Mouse (Mus musculus) mesoderm, embryonic 11.5 days (tissue): ENCODE data around the gene Man2b1.
A peak's percentile ranks its signal among the peaks of the same experiment; 100 is the strongest.

Experiments
- DNase-seq: peaks from one replicate; pipeline ENCODE4 v3.0.0-alpha.2; 2012; ENCODE audit warnings: low read depth, low spot score

Gene Man2b1

DNA sequence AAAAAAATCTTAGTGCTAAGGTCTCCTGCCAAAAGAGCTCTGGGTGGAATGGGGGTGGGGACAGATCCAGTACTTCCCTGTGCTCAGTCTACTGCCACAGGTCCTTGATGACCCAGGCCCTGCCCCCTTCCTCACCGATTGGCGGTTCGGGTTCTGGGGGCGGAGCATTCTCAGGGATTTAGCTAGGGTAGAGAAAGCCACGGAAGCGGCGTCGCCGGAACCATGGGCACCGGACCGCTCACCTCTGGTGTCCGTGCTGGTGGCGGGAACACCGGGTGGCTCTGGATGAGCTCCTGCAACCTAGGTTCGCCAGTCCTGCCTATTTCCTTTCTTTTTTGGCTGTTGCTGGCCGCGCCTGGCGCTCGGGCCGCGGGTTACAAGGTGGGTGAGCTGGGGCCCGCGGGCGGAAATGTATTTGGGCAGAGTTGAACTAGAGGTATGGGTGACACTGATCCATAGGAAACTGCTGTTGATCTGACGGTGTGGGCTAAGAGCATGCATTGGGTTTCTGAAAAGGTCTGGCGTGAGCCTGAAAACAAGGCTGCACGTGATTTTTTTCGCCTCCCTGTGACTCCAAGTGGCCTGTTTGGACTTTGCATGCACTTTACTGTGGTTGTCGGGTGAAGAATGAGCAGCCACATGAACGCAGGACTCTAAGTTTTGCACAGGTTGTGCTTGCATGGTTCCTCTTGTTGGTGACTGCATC lies at the start of gene Man2b1:
Man2b1 (plus strand) TSS at position 163 of the 706 bp plus-strand sequence.
- DNase-seq, result peak; percentile 76

DNA sequence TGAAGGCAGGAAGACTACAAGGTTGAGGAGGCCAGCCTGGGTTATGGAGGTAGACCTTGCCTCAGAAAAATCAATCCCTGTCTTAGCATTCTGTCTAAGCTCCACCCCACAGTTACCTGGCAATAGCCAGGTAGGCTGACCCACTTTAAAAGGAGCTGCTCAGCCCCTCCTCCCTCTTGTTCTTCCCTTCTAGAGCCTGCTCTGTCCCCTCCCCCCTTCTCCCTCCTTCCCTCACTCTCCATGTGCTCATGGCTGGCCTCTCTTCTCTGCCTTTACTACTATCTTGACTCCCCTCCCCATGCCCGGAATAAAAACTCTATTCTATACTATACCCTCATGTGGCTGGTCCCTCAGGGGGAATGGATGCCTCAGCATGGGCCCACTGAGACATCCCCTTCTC lies 49.2 kb upstream of the Man2b1 start:
- no peak for DNase-seq

DNA sequence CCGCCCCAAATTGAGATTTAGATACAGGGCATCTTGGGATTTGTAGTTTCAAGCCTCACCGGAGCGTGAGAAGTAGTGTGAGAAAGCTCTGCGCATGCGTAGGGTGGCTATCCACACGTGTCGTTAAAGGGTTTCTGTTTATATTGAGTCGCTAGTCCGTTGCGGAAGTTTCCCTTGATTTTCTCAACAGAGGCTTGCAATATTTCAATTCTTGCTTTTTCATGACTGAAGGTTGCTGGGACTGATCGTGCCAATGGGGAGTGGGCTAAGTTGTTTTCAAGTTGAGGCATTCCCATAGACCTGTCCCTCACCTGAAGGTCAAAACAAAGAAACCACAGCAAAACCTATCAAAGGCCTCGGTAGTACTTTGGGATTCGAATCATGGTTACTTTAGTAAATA lies 48.3 kb upstream of the Man2b1 start:
- DNase-seq, result peak; percentile 83

DNA sequence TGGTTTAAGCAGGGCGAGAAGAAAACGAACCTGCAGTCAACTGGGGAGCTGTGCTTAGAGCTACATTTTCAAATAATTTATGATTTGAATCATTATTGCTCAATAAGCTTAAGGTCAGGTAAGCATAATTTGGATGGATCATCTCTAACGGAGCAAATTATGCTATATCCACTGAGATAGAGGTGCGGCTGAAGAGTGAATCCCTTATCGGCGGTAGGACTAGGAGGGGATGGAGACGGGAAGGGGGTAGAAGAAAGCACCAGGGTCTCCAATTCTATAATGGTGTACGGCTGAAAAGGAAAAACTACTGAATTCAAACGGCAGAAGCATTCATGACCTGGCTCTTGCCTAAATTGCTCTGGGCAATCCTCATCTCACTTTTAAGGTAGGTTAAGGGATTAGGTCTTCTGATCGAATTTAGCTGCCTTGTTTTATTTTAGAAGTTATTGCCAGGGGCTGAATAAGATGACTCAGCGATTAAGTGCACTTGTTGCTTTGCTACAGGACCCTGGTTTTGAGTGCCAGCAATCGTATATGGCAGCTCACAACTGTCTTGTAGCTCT lies 47.8 kb upstream of the Man2b1 start:
- peak; percentile 29 for DNase-seq

DNA sequence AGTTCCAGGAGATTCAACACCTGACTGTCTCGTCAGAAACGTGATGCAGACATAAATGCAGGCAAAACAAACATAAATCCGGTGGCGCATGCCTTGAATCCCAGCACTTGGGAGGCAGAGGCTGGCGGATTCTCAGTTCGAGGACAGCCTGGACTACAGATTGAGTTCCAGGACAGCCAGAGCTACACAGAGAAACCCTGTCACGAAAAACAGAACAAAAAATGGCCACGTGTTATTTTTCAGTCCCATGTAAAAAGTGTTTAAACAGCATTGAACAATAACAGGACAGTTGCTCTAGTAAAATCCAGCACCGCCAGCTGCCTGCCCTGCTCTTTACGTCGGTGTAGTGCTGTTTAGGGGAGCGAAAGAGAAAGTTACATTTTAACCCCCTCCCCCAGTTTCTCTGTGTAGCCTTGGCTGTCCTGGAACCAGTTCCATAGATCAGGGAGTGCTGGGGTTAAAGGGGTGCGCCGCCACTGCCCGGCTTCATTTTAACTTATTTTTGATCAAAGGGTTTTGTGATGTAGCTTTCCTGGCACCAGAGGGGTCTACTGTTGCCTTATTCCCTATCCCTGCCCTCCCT lies 47.3 kb upstream of the Man2b1 start:
- no peak for DNase-seq

DNA sequence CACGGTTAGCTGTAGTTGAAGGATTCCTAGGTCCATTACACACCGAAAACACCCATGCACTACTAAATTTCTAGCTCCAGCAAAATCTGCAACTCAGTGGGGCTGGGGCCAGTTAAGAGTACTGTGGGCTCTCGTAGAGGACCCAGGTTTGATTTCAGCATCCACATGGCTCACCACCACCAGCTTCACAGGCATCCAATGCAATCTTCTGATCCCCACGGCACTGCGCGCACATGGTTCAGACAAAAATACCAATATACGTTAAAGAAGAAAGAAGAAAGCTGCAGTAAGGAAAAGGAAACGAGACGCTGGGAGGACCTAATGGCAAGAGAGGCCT lies 46.7 kb upstream of the Man2b1 start:
- DNase-seq, result no peak

DNA sequence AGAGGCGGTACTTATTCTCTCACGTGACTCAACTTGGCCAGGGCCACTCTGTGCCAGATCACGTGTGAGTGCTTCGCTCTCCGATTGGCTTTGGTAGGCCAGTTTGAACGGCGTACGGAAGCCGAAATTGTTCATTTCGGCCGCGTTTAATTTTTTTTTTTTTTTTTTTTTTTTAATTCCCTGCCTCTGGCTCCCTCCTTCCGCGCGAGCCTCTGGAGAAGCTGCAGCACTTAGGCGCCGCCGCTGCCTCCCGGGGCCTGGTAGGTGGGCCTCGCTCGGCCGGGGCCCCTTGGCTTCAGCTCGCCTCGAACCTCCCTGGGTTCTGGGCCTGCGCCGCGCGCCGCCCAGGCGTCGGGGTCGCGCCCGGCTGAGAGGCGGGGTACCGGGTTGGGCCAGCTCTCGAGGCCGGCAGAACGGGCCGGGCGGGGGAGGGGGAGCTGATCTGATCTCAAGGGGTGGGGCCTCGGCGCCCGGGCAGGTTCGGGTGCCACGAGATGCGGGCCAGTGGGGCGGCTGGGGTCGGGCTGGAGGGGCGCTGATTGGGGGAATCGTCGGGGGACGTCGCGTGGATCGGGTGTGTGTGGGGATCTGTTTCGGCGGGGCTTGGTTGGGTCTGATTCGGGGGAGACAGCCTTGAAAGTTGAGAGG lies 46.2 kb upstream of the Man2b1 start, which contains the start of gene Tnpo2:
Tnpo2 (plus strand) TSS at position 198 of the 648 bp plus-strand sequence.
- peak; percentile 97 for DNase-seq

DNA sequence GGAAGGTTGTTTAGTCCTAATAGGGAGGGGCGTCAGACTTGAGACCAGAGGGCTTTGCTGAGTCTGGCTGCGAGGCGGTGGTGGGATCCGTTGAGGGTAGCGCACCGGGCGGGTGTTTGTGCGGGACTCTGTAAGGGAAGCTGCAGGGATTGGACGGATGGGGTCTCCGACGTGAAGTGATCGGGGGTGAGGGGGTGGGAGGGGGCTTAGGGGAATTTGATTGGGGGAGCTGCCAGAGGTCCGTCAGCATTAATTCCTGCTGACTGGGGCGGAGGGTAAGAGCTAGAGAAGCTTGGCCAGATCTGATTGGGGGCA lies 45.7 kb upstream of the Man2b1 start:
- peak; percentile 78 for DNase-seq

DNA sequence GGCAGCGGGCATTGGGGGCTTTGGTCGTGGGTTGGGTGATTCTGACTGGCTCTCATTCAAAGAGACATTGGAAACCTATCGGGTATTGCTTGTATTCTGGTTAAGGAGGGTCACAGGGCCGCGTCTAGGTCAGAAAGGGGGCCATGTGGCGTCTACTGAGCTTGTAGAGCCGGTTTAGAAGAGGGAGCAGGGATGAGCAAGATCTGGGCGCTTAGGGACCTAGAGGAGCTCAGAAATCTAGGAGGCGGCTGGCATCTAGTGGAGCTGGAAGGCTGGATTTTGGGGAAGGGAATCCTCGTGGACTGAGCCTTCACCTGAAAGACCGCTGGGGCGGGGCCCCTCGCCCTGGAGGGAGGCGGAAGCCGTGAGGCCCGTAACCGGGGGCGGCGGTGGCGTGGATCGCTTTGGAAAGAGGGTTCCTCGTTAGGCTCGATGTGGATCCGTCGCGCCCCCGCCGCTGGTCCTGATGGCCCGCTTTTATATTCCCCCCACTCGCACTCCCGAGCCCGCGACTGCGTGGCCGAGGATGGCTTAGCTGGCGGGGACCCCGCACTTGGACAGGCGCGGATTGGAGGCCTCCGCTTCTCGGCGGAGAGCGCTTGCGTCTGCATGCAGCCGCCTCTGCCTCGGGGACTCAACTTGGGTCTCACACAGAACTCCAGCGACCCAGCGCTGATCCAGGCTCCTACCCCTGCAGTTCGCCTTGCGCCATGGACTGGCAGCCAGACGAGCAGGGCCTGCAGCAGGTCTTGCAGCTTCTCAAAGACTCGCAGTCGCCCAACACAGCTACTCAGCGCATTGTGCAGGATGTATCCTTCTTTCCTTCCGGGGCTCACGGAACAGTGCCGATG lies 45.2 kb upstream of the Man2b1 start:
- DNase-seq, result peak; percentile 32

DNA sequence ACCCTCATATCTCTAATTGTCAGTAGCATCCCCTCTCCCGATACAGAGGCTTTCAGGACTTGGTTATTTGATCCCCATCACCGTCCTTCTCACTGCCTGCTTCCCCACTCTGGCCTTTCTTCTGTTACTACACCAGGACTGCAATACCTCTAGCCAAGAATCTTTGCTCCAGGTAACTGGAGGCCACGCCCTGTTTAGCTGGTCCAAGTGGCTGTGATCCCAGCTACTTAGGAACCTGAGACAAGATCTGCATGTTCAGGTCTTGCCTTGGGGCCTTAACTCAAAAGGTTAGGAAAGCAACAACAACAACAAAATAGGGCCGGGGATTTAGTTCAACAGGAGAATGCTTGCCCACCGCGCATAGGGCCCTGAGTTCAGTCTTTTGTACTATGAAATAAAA lies 39.5 kb upstream of the Man2b1 start:
- no peak for DNase-seq

DNA sequence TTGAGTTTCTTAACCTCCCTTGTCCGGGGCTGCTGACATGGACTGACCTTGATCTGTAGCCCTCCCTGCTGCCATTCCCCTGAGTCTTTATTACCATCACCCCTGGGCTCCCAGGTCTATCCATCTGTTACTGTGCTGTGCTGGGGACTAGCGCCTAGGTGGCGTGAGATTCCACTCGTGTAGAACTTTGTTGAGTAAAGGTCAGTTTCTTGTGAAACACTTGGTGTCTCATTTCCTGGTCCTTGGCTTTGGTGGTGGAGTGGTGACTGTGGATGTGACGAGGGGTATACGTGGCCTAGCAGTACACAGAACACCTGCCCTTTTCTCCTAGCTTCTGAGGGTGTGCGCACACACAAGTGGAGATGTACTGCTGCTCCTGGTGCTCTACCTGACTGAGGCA lies 25.7 kb upstream of the Man2b1 start:
- no peak for DNase-seq

DNA sequence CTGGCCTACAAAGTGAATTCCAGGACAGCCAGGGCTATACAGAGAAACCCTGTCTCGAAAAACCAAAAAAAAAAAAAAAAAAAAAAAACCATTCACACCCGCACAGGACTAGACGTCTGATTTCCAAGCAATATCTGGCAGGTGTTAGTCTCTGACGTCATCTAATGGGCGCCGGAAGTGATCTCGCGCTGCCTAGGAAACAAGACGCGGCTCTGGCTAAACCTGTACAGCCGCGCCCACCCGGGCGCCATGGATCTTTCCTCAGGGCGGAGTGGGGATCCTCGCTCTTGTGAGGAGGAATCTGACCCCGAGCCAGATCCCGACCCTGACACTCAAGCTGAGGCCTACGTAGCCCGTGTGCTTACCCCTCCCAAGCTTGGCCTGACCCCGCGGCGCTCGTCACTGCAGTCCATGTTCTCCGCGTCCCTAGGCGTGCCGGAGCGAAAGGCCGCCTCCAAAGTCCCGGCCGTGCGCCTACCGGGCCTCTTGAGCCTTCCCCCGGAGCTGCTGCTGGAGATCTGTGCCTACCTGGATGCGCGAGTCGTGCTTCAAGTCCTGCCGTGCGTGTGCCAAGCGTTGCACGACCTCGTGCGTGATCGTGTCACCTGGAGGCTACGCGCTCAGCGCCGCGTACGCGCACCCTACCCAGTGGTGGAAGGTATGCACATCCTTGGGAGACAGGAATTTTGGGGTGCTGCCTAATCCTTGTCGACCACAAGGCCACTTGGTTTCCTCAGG lies 23.0 kb upstream of the Man2b1 start, which contains the start of gene Fbxw9:
Fbxw9 (plus strand) TSS at position 177 of the 738 bp plus-strand sequence.
- DNase-seq, result peak; percentile 94

DNA sequence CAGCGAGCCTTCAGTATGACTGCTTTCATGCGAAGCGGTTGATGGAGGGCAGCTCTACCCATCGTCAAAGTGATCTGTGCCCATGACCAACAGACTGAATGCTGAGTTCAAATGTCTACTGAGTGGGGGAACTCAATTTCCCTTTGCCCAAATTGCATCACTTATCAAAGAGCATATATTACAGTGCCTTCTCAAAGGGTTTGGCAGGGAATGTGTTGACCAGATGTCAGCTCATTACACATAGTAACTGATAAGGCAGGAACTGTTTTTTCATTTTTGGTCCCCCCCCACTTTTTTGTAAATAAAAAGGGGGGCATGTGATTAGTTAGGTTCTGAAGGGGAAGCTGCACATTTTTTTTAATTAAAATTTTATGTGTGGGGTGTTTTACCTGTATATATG lies 20.5 kb upstream of the Man2b1 start:
- DNase-seq, result no peak

DNA sequence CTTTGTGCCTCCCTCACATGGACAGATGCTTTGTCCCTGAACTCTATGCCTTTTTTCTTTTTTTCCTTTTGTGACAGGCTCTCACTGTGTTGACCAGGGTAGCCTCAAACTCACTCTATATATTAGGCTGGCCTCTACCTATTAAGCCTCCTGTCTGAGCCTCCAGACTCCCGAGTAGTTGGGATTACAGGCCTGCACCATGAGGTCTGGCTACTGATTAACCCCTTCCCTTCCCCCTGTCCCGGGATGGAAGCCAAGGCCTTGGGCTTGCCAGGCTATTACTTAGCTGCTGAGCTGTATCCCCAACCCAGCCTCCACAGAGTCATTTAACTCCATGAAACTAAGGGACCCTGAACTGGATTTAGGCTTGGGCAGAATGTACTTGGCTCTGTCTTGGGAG lies 17.9 kb upstream of the Man2b1 start:
- DNase-seq, result no peak

DNA sequence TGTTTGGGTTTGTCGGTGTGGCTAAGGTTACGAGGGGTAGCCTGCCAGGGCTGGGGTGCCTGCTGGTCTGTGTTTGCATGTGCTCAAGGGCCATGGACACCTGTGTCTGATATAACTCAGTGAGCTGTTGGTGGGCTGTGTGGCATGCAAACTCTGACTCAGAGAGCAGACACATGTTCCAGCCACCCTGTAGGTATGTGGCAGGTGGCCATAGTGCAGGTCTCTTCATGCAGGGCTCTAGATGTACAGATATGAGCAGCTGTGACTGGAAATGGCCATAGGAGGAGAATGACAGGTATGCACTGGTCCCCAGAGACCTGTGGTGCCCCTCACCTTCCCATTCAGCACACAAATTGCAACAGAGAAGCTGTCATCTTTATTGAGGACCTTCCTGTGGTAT lies 15.9 kb upstream of the Man2b1 start:
- no peak for DNase-seq

DNA sequence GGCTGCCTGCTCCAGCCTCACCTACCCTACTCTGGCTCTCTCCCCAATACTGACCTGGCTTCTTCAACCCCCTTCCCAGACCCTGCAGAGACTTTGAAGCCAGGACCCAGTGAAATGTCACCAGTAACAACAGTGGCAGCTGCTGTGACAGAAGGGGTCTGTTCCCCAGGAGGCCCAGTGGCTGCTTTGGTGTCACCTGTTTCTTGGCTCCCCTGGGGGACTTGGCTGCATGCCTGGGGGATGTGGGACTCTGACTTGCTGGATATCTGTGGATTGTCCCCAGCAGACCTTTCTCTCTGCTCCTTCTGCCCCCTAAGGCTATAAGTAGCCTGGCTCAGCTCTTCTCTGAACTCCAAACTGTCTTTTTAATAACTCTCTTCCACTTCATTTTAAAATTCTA lies 15.1 kb upstream of the Man2b1 start, which contains the start of gene Gm5741:
Gm5741 (minus strand) TSS at position 1 of the 400 bp plus-strand sequence.
- DNase-seq, result no peak

DNA sequence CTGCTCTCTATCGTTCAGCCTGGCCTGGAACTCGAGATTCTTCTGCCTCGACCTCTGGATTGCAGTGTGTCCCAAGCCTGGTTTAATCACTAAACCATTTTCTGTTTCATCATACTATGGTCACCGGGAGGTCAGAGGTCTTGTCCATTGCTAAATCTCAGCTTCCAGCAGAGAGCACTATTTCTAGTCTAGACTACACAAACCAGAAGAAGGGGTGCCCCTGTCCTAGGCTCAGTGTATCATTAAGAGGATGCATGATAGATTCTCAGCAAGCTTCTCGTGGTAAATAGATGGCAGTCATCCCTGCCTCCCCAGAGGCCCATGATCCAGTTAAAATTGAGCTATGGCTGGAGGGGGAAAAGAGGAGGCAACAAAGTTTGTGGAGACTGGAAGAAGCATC lies 12.0 kb upstream of the Man2b1 start:
- no peak for DNase-seq

DNA sequence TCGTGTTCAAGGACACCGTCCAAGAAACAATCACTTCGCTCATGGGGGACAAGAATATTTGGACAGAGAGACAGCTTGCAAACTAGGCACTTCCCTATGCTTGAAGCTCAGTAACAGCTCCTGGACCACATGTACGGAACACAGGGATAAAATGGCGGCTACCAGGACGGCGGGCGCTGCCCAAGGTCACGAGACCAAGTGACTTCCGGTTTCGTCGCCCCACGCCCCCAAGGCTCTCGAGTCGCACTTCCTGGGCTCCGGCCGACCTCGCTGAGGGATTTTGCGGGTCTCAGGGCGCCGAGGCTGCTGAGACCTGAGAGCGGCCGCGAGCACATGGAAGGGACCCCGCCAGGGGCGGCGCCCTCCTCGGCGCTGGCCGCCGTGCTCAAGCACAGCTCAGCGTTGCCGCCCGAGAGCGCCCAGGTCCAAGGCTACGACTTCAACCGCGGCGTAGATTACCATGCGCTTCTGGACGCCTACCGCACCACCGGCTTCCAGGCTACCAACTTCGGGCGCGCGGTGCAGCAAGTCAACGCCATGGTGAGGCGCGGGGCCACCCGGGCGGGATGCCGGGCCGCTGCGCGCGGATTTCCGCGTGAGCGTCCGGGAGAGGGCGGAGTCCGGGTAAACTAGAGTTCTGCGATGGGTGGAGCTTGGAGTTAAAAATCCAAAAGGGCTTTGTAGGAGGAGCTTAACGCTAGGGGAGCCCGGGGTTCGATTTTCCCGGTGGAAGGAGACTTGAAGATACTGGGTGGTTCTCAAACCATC lies 11.4 kb upstream of the Man2b1 start, which contains the start of gene Dhps:
Dhps (plus strand) TSS at position 244 of the 768 bp plus-strand sequence.
- peak; percentile 90 for DNase-seq

DNA sequence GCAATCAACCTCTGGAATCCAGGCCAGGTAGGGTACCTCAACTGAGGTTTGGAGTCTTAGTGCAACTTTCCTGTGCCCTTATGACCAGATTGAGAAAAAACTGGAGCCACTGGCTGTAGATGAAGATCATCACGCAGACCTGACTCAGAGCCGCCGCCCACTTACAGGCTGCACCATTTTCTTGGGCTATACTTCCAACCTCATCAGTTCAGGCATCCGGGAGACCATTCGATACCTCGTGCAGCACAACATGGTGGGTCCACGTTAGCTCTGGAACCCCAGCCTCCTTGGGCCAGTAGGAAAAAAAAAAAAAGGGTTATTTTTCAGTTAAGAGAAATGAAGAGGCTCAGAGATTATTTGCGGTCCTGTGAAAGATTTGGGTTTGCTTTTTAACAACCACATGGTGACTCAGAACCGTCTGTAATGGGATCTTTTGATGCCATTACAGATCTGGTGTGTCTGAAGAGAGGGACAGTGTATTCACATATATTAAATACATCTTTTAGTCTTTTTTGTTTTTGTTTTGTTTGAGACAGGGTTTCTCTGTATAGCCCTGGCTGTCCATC lies 10.6 kb upstream of the Man2b1 start:
- DNase-seq, result no peak

DNA sequence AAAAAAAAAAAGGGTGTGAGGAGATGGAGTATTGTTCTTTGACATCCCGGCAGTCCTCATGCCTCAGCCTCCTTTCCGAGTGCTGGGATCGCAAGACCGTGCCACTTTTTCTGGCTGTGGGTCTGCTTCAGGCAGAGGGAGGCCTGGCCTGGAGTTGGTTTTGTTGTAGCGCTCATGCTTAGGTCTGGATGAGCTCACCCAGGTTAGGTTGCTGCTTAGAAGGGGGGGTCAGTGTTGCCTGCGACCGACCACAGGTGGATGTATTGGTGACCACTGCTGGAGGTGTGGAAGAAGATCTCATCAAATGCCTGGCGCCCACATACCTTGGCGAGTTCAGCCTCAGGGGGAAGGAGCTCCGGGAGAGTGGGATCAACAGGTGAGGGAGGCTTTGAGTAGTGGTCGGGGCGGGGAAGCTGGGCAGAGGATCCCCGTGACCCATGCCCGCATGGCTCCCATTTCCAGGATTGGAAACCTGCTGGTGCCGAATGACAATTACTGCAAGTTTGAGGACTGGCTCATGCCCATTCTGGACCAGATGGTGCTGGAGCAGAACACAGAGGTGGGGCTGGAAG lies 9.9 kb upstream of the Man2b1 start:
- no peak for DNase-seq
